Mouse (Mus musculus) gonadal fat pad, adult 2 months (tissue): ENCODE measurements at regions not wholly inside any gene's neighbourhood (a gene's known extent, or its start where the extent isn't known, plus 50 kb on each side); places are given as distances from the start of the nearest gene placed in this dataset.

Experiments
- DNase-seq: peaks from one replicate; pipeline ENCODE4 v3.0.0-alpha.2; 2012; ENCODE audit warnings: low read depth

- no peak for DNase-seq
Measured at GRCm38 (mm10) chr4:152729421-152729820, 251.8 kb upstream of the Kcnab2 start.

GRCm38 (mm10) chr4:152725881-152726280 is 248.2 kb upstream of the Kcnab2 start:
- no peak for DNase-seq

GRCm38 (mm10) chr4:152725423-152725822 is 247.8 kb upstream of the Kcnab2 start:
- DNase-seq, result no peak

- DNase-seq, result no peak
Measured at GRCm38 (mm10) chr4:152724741-152725140, 247.1 kb upstream of the Kcnab2 start.

DNA sequence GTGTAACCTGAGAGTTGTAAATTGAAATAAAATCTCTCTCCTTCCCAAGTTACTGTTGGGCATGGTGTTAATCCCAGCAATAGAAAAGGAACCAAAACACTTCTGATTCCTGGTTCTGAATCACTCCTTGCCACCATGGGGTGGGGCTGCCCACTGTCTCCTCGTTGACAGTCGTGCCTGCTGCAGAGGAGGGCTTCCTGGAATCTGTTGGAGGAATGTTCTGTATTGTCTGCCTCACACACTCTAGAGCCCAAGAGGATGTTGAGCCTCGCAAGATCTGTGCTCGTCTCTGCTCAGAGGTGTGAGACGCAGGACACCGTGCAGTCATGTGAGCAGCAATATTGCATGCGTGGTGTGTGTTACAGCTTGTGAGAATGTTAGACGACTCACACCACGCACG is 246.4 kb upstream of the Kcnab2 start:
- DNase-seq, result no peak

DNA sequence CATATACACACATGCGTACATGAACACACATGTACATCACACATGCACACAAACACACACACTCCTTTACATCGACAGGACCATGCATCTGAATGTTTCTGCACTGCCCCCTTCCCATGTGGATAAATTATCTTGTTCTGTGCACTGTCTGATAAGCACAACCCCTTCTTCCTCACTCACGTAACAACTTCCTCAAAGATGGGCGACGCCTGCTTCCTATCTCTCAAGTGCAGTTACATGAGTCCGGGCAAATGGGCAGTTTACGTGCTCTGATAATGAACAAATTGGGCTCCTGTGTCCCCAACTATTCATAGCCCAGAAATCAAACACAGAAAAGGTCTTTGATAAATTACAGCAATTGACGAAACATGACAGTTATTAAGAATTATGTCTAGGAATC is 242.9 kb upstream of the Kcnab2 start:
- no peak for DNase-seq

GRCm38 (mm10) chr4:152719416-152720127 is 241.9 kb upstream of the Kcnab2 start:
- no peak for DNase-seq

GRCm38 (mm10) chr4:152710339-152710738 is 232.7 kb upstream of the Kcnab2 start:
- DNase-seq, result no peak

DNA sequence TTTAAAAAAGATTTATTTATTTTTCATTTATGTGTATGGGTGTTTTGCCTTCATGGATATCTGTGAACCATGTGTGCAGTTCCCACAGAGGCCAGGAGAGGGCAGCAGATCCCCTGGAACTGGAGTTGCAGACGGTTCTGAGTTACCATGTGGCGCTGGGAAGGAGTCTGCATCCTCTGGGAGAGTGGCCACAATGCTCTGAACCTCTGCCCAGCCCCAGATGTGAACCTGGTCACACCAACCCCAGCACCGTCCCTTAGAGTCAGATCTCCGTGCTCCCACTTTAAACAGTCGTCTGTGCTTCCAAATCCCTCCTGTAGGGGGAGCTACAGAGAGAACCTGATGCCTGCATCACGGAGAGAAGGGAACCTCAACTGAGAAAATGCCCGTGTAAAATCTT is 222.5 kb upstream of the Kcnab2 start:
- DNase-seq, result no peak

- DNase-seq, result no peak
Measured at GRCm38 (mm10) chr4:152697247-152697960, 219.7 kb upstream of the Kcnab2 start.

DNA sequence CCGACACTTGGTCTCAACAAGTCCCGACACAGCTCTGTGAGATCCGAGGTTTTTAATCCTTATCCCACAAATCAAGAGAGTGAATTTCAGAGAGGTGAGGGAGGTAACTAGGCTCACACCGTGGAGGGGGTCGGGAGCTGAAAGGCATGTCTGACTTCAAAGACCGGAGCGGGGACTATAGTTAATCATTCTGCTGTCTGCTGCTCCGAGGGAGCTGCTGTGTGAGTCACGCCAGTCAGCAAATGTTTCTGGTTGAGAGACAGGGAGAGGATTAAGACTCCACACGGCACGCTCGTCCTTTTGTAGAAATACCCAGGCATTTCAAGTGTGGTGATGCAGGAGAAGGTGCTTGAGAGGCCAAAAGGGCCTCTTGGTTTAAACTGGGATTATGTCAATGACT is 214.1 kb upstream of the Kcnab2 start:
- DNase-seq, result no peak

DNA sequence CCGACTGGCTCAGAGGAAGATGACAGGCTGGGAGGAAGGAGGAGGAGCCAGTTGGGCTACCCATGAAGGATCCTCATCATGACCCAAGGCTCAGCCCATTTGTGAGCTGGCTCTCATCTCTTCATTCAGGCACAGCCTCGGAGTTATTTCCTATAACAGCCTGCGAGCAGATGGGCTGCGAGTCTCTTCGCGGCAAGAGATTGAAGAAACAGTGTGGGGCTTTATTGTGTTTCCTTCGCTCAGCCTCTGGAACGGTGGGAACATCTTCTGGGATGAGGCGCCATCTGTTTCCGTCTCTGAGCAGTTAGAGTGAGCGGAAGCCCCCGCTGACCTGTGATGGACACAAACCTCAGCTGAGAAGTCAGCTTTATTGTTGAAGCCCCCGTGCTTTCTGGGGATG is 213.6 kb upstream of the Kcnab2 start:
- DNase-seq, result no peak

DNA sequence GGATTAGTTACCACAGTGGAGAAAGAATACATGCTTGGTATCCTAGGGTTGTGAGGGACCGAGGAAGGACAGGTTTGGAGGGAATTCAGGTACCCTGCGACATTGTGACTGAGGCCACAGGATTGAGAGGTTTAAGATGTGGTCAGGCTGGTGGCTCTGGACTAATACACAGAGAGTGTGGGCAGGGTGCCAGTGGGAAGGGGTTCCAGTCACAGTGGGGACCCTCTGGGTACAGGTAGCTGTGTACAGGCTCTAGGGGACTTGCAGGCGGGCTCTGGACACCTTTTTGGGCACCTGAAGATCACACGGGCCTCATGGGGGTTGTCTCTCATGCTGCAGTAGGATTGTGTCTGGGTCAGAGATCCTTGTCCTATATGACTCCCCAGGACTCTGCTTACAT is 213.1 kb upstream of the Kcnab2 start:
- DNase-seq, result no peak

- no peak for DNase-seq
Measured at GRCm38 (mm10) chr4:152689831-152690230, 212.2 kb upstream of the Kcnab2 start.

DNA sequence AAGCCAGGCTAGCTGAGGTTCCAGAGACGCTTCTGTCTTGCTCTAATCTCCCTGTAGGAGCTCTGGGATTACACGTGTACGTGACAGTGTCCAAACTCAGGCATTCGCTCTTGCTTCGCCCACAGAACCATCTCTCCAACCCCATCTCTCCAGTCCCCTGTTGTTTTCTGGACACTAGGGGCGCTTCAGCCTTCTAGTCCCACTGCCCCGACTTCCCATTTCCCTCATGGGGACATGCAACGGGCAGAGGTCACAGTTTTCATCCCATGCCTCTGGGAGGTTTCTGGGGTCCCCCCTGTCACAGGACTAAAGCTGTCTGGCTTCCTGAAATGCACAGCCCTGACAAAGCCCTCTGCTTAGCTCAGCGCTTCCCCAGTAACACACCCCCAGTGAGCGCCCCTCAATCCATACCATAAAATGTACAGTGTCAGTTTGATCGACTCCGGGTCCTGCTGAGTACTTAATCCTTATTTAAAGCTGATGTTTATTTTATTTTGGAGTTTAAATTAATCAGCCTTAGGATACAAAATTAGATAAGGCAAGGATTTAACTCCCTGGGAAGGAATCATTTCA is 208.9 kb upstream of the Kcnab2 start:
- no peak for DNase-seq

- no peak for DNase-seq
Measured at GRCm38 (mm10) chr4:152674140-152674539, 196.5 kb upstream of the Kcnab2 start.

- DNase-seq, result no peak
Measured at GRCm38 (mm10) chr4:152663482-152663881, 185.8 kb upstream of the Kcnab2 start.

GRCm38 (mm10) chr4:152663069-152663468 is 185.4 kb upstream of the Kcnab2 start:
- no peak for DNase-seq

- no peak for DNase-seq
Measured at GRCm38 (mm10) chr4:152662439-152662838, 184.8 kb upstream of the Kcnab2 start.

DNA sequence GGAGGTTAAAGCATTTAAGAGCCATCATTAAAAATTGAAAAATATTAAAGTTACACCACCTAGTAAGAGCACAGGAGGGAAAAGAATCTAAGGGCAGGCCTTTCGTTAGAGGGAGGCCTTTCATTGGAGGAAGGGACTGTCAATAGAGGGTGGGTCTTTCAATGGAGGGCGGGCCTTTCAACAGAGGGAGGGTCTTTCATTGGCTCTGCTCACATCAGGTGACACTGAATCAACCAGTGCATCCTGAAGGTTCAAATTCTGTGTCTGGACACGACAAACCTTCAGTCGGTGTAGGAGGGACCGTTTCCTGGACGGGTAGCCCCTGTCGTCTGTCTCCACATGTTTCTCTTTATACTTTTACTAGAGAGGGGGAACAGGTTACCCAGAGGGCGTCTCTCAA is 172.5 kb upstream of the Kcnab2 start:
- no peak for DNase-seq

DNA sequence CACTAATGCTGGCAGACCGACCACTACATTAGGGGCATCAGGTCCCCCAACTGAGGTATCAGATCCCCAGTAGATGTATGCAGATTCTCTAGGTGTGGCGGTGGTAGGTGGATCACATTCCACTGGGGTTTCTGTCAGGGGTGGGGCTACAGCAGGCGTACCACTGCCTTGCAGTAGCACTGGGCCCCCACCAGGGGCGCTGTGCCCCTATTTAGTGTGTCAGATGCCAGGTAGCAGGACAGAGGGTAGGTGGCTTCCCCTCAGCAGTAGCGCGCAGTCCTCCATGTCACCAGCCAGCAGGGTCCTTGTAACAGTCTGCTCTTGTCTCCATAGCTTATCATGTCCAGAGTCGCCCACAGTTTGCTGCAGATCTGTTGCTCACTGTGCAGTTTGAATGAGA is 169.9 kb upstream of the Kcnab2 start:
- DNase-seq, result no peak

DNA sequence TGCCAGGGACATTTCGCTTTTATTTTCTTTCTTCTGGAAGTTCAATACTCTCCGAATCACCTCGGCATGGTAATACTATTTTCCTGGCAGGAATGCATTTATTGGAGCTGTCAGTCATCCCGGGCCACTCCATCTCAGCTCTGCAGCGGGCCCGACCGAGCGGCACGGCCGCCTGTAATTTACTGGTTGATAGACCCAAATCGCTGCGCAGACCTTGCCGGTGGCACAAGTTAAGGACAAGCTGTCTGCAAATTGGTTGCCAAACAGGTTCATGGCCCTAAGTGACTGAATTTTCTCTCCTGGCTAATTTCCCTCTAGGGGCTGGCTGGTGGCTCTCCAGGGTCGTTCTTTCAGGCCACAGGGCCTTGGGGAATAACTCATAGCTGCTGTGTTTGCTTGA is 169.4 kb upstream of the Kcnab2 start:
- DNase-seq, result no peak

DNA sequence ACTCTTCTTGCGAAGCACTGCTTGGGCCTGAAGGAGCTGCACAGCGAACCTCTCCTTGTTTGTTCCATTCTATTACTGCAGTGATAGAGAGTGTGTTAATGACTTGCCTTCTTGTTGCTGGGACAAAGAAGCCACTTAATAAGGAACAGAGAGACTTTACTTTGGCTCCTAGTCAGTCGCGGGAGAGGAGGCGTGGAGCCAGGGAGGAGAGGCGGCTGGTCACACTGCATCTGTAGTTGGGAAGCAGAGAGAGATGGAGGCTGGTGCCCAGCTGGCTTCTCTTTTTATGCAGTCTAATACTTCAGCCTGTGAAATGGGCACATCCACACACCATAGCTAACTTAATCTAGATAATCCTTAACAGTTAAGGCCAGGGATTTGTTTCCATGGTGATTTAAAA is 159.4 kb upstream of the Kcnab2 start:
- no peak for DNase-seq
